Mouse (Mus musculus) left cerebral cortex, postnatal 36 days (tissue): ENCODE results near the gene Pycr2. TPM values are rescaled to one million over a fixed set of nuclear protein-coding genes. Genes with fewer than 3 reads are reported as not detected.
"Not testable (repeated sequence)": the region's sequence is repeated elsewhere in the genome, so short reads cannot be mapped to it uniquely, and the experiment has no call there.

Experiments
- DNase-seq, 2 experiments: peaks; one replicate each; pipeline ENCODE4 v3.0.0; 2021 to 2022; ENCODE audit warnings: low spot score in 2 of 2, mixed read lengths in 1 of 2
- intact Hi-C: fragments of 180-260 bp; cut with DNase I; formaldehyde crosslinking; loops from one replicate; pipeline ENCODE4 v1.15.1; 2025
- total RNA-seq, 2 experiments: library from RNA; stranded (reverse); gene quantifications; 2 replicates each; pipeline ENCODE4 v1.2.3; 2021

Pycr2 gene
- total RNA-seq, 2 experiments from 2014 or later: 26.0 to 27.3 TPM

- intact Hi-C loops, DNase-seq: not testable (repeated sequence)
These were observed 32.7 kb downstream of the Pycr2 start for GRCm38 (mm10) chr1:180936610-180937398.

- intact Hi-C loops: loop anchor here (2.0 kb wide), 1 partner anchor 17 kb away; no protein-coding TSS in a partner anchor
- DNase-seq: not testable (repeated sequence)
These were observed 33.5 kb downstream of the Pycr2 start for GRCm38 (mm10) chr1:180937631-180938030.

DNA sequence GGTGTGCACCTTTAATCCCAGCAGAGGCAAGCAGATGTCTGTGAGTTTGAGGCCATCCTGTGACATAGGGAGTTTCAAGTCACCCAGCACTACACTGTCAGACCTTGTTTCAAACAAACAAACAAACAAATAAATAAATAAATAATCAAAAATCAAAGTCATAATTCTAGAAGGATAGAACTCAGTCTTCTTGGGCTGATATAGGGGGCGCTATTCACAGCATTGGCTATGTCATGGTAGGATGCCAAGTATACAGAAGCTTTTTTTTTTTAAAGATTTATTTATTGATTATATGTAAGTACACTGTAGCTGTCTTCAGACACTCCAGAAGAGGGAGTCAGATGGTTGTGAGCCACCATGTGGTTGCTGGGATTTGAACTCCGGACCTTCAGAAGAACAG, 34.7 kb downstream of the Pycr2 start:
- intact Hi-C loops: loop anchor here (2.0 kb wide), 1 partner anchor 18 kb away; no protein-coding TSS in a partner anchor
- DNase-seq: not testable (repeated sequence)

GRCm38 (mm10) chr1:180940776-180941460, 36.8 kb downstream of the Pycr2 start:
- no peak for DNase-seq
- intact Hi-C loops: no loop called here

DNA sequence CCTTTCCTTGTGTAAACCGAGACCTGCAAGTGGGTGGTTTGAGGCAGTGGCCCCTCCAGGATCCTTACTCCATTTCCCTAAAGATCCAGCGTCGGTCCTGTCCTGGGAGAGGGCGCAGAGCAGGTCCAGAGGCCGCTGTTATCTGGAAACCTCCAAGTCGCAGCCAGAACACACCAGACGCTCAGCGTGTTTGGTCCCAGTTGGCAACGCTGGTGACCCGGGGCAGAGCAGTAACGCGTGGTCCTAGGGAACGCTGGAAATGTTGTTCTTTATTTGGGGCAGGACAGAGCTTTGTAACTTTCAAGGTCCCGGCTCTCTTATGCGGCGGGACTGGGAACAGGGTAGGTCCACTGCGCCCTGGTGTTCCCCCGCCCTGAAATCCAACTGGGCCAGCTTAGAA, 37.6 kb downstream of the Pycr2 start:
- intact Hi-C loops: no loop called here

DNA sequence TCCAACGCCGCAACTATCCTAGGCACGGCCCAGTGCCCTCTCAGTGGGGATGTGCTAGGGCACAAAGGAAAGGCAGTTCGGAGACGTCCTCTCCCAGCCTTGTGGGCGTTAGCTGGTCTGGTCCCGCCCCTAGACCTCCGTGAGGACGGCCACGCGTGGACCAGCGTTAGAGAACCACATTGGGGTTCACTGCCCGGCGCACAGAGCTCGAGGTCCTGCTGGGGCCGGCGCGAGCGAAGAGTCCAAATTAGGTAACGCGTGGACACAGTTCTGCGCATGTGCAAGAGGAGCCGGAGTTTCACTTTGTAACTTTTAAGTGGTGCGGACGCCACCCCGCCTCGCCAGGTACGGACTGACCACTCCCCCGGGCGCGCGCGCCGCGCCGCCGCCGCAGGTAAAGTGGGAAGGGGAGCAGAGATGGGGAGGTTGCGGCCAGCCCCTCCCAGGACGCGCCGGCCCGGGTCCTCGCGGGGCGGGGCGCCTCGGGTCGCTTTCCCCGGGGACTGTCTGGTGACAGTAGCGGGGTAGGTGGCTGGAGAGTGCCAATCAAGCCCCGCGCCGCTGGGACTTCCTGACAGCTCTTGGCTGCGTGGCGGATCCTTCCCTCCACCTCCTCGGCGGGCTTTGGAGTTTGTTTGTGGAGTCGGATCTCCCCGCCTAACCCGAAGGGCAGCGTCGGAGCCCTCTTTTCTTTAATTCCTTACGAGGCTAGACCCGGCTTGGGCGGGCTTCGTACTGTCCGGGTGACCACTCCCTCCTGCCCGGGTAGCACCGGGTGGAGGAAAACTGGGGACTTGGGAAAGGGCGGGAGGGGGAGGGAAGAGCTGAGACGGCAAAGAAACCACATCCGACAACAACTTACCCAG, 38.3 kb downstream of the Pycr2 start, which contains the start of gene Tmem63a:
Gene Tmem63a (plus strand): TSS at position 179 of the 866 bp plus-strand sequence.
- peak; percentile 30 to 47 for DNase-seq
- intact Hi-C loops: no loop called here

More for the DNA sequence above, 37.6 kb downstream of the Pycr2 start:
- DNase-seq: no peak

GRCm38 (mm10) chr1:180943032-180943644, 39.0 kb downstream of the Pycr2 start:
- intact Hi-C loops: no loop called here
- no peak for DNase-seq

GRCm38 (mm10) chr1:180943896-180944295, 39.8 kb downstream of the Pycr2 start:
- no peak for DNase-seq
- intact Hi-C loops: no loop called here

- no peak for DNase-seq
- intact Hi-C loops: no loop called here
These were observed 40.5 kb downstream of the Pycr2 start for GRCm38 (mm10) chr1:180944553-180944952.

- DNase-seq: no peak
These were observed 41.2 kb downstream of the Pycr2 start for GRCm38 (mm10) chr1:180945001-180945980.

DNA sequence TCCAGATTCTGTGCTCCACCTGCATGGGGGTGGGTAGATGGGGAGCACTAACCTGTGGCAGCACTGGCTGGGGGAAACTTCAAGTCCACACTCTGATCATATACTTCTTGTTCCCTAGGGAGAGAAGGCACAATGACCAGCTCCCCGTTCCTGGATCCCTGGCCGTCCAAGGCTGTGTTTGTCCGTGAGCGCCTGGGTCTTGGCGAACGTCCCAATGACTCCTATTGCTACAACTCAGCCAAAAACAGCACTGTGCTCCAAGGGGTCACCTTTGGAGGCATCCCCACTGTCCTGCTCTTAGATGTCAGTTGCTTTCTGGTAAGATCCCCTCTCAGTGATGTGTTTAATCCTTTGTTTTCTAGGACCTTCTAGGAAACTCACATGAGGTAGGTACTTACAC, 42.4 kb downstream of the Pycr2 start:
- no peak for DNase-seq
- intact Hi-C loops: no loop called here

More at GRCm38 (mm10) chr1:180945001-180945980, 41.2 kb downstream of the Pycr2 start:
- intact Hi-C loops: no loop called here

DNA sequence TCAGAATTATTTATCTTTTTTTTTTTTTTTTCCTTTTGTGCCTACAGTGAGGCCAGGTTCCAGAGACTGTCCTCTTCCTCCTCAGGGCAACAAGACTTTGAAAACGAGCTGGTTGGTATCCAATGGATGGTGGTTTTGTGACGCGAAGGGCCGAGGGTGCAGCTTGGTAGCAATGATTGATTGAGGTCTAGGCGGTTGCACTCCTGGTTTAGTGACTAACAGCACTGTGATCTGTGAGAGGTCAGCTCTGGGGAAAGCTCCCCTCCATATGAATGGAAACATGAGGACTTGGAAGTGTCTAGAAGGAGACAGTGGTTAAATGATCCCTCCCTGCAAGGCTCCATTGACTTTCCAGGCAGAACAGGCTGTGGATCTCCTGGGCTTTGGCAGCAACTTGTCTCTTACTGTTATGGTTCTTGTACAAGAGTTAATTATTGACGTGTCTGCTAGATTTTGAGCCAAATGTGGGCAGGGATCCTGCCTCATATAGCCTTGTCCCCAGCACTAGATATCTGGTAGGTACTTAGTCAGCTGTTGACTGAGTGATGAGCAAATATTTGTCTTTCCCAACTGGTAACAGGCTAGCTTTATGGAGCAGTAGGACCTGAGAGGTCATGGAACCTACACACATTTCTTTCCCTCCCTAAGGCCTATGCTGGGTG, 48.1 kb downstream of the Pycr2 start:
- intact Hi-C loops: no loop called here

GRCm38 (mm10) chr1:180952808-180953207, 48.7 kb downstream of the Pycr2 start:
- intact Hi-C loops: no loop called here
- DNase-seq: no peak

More for the DNA sequence above, 48.1 kb downstream of the Pycr2 start:
- DNase-seq: no peak

GRCm38 (mm10) chr1:180956401-180956800, 52.3 kb downstream of the Pycr2 start:
- DNase-seq: no peak
- intact Hi-C loops: no loop called here

- intact Hi-C loops: no loop called here
These were observed 52.9 kb downstream of the Pycr2 start for GRCm38 (mm10) chr1:180956973-180957381.

More at GRCm38 (mm10) chr1:180956973-180957381, 52.9 kb downstream of the Pycr2 start:
- no peak for DNase-seq
